Mouse (Mus musculus) liver, embryonic 14.5 days (tissue): ENCODE data around the gene Spata31d1a. TPM values are rescaled to one million over a fixed set of nuclear protein-coding genes. Genes with fewer than 3 reads are reported as not detected.

ENCODE experiments used
- ATAC-seq: fragments of 200-750 bp; cut with Nextera tagmentation; 2 replicates; pipeline ENCODE4 v1.8.0; 2017; ENCODE audit warnings: moderate number of reproducible peaks, mild to moderate bottlenecking, moderate library complexity; ENCODE audit not compliant: insufficient read depth
- DNase-seq, 3 experiments: peaks; one replicate each; pipeline ENCODE4 v3.0.0-alpha.2; 2012 to 2013; ENCODE audit warnings: low read depth in 3 of 3, low spot score in 3 of 3
- H3K27ac ChIP-seq: fragments of 300-500 bp; sonication (generic); 2 replicates; pipeline ENCODE4 v1.5.1; 2014; ENCODE audit warnings: moderate library complexity, mild to moderate bottlenecking, control low read depth, inconsistent platforms
- H3K27me3 ChIP-seq: fragments of 300-500 bp; sonication (generic); 2 replicates; pipeline ENCODE4 v1.6.1; 2014; ENCODE audit warnings: mild to moderate bottlenecking, low read length, moderate library complexity; ENCODE audit not compliant: control insufficient read depth, insufficient read depth
- H3K36me3 ChIP-seq: fragments of 300-500 bp; sonication (generic); replicated peaks from 2 replicates; pipeline ENCODE4 v1.6.1; 2014; ENCODE audit warnings: low read depth; ENCODE audit not compliant: control insufficient read depth, insufficient read depth
- H3K4me1 ChIP-seq, 2 experiments: fragments of 200-500 bp in 1 of 2; fragments of 300-500 bp in 1 of 2; sonication (generic) in 1 of 2; replicated peaks; 2 replicates each; pipeline ENCODE4 v1.6.1; 2012 to 2014; ENCODE audit warnings: antibody characterized with exemption in 1 of 2, inconsistent platforms in 1 of 2, low read length in 1 of 2; ENCODE audit not compliant: control insufficient read depth in 2 of 2, insufficient read depth in 2 of 2
- H3K4me2 ChIP-seq: fragments of 300-500 bp; sonication (generic); 2 replicates; pipeline ENCODE4 v1.6.1; 2014; ENCODE audit warnings: low read depth, mild to moderate bottlenecking, control low read depth, moderate library complexity
- H3K4me3 ChIP-seq, 2 experiments: fragments of 200-500 bp in 1 of 2; fragments of 300-500 bp in 1 of 2; sonication (generic) in 1 of 2; 2 replicates each; pipeline ENCODE4 v1.5.1; 2012 to 2014; ENCODE audit warnings: low read depth in 2 of 2, low read length in 2 of 2, mild to moderate bottlenecking in 2 of 2, control low read depth in 1 of 2, inconsistent platforms in 1 of 2, moderate library complexity in 1 of 2; ENCODE audit not compliant: insufficient read depth in 1 of 2
- H3K9ac ChIP-seq: fragments of 300-500 bp; sonication (generic); replicated peaks from 2 replicates; pipeline ENCODE4 v1.6.1; 2014; ENCODE audit warnings: mild to moderate bottlenecking, control low read depth, moderate library complexity
- H3K9me3 ChIP-seq: fragments of 300-500 bp; sonication (generic); 2 replicates; pipeline ENCODE4 v1.6.1; 2016; ENCODE audit warnings: low read length, mixed read lengths; ENCODE audit not compliant: control insufficient read depth
- CTCF ChIP-seq: IDR thresholded peaks from 2 replicates; pipeline ENCODE4 v1.5.1; 2016; ENCODE audit warnings: antibody characterized with exemption, low read depth, control low read depth
- EP300 ChIP-seq: IDR thresholded peaks from 2 replicates; pipeline ENCODE4 v1.6.1; 2016; ENCODE audit warnings: antibody characterized with exemption, low read depth
- WGBS: fragments of 180-500 bp; shearing (Covaris S2); extraction: QIAGEN DNeasy Blood & Tissue Kit; methylation state at CpG from one replicate; pipeline ENCODE4 v1.1.7; 2014; ENCODE audit not compliant: insufficient replicate concordance; 5-methylcytosine and 5-hydroxymethylcytosine counted together
- polyA plus RNA-seq, 2 experiments: library from polyadenylated mRNA; depleted of rRNA in 1 of 2; stranded (reverse) in 1 of 2; unstranded in 1 of 2; fragments of >200 nt; fragmentation: Nextera tagmentation in 1 of 2; extraction: Ambion mirVana in 1 of 2; gene quantifications; 2 replicates each; pipeline versions ENCODE4 v1.2.1 to v1.2.3; 2012 to 2014

Gene Spata31d1a
- polyA plus RNA-seq, 2 experiments = not detected

DNA sequence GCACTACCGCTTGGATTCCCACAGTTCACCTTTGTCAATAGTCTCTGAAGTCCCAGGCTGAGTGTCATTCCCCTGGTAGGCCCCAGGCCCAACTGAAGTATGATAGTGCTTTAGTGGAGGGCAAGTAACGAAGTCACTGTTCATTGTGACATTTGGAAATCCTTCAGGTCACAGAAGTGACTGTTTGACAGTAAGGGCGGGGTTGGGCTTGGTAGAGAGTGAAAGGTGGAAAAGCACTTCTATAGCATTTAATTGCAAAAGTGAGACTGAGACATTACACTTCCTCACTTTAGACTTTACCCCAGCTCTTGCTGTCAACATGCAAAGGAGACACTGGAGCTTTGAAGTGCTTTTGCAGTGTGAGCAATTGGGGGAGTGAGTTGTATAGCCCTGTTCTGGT, 16.1 kb downstream of the Spata31d1a start, which contains the start of gene 4921517D22Rik:
Gene 4921517D22Rik, minus strand, starts transcription at position 101 of the 400 bp plus-strand sequence.
- no peak within 1 kb of the TSS for H3K27ac ChIP-seq
- ATAC-seq = no peak
- TF ChIP-seq EP300 (no peak), CTCF (no peak)
- WGBS = 61% methylated on average over 3 of the region's 3 CpGs
- H3K4me1 ChIP-seq = 0 out of 4 replicates have a peak, but pooled peaks cover 0 to 2% of the 10 kb centered on the region in 2 experiments
- no peaks in the 10 kb centered on the region for H3K9me3 ChIP-seq
- no peak within 1 kb of the TSS for H3K4me2 ChIP-seq
- DNase-seq = no peak
- no peak within 1 kb of the TSS for H3K4me3 ChIP-seq
- H3K9ac ChIP-seq = no peak within 1 kb of the TSS
- H3K27me3 ChIP-seq = no peaks in the 10 kb centered on the region; the same call in 1 of the 2 replicates
- no peaks in the 10 kb centered on the region for H3K36me3 ChIP-seq

DNA sequence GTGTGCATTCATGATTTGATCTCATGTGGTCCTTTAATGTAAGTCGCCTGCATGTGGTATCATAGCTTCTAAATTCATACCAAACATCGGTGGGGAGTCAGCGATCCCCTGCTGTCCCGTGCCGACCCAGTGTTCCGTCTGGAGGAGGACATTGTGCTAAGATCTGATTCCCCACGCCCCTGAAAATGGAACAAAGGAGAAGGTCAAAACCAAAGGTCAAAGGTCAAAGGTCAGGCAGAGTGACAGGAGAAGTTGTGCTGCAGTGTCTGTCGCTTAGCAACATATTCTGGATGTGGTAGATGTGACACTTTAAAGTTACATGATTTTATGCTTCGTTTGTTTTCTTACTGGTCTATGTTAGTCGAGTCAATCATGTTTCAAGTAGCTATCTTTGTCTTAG, 18.7 kb downstream of the Spata31d1a start:
- no peak overlapping the region for H3K4me3 ChIP-seq
- ATAC-seq (no peak), DNase-seq (no peak)
- TF ChIP-seq EP300 = no peak
- TF ChIP-seq CTCF = no peak
- WGBS = 67% methylated on average over 10 of the region's 10 CpGs
- H3K27me3 ChIP-seq = no peaks in the 10 kb centered on the region; the same call in 1 of the 2 replicates
- H3K4me2 ChIP-seq = no peak overlapping the region
- no peaks in the 10 kb centered on the region for H3K9me3 ChIP-seq
- no peaks in the 10 kb centered on the region for H3K36me3 ChIP-seq
- H3K4me1 ChIP-seq = 0 out of 4 replicates have a peak, but pooled peaks cover 0 to 2% of the 10 kb centered on the region in 2 experiments
- H3K27ac ChIP-seq = no peak overlapping the region
- H3K9ac ChIP-seq = no peak overlapping the region

DNA sequence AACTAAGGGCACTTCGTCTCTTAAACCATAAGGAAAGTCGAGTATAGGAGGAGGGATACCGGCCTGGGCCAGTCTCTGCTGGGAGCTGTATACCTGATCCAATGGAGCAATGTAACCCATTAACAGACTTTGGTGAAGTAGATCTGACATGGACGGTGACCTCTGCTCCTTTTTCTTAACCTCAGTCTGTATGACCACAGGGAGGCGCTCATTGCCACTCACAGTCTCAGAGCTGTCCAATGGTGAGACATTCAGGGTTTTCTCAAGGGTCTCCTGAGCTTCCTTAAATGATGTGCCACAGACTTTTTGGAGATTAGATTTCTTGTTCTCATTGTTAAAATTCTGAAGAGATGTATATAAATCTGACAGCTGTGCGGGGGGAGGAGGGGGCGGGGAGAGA, 19.6 kb downstream of the Spata31d1a start:
- DNase-seq (no peak), ATAC-seq (no peak)
- Histone ChIP-seq H3K9ac (no peak overlapping the region), H3K9me3 (no peaks in the 10 kb centered on the region), H3K36me3 (no peaks in the 10 kb centered on the region), H3K27me3 (no peaks in the 10 kb centered on the region; the same call in 1 of the 2 replicates), H3K27ac (no peak overlapping the region), H3K4me3 (no peak overlapping the region), H3K4me1 (0 out of 4 replicates have a peak, but pooled peaks cover 0 to 2% of the 10 kb centered on the region in 2 experiments), H3K4me2 (no peak overlapping the region)
- TF ChIP-seq EP300 = no peak
- TF ChIP-seq CTCF = no peak
- WGBS = 77% methylated on average over 7 of the region's 7 CpGs

DNA sequence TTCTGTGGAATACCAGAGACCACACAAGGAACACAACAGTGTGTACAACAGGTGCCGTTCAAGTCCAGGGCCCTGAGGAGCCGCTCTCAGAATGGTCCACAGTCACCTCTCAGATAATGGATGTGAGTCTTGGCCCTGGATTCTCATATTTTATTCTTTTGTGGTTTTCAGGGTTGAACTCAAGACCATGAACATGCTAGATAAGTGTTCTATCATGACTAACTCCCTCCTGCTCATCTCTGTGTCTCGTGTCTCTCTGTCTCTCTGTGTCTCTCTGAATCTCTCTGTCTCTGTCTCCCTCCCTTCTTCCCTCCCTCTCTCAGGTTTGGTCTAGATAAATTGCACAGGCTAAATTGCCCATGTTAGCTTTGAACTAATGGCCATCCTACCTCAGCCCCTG, 20.3 kb downstream of the Spata31d1a start:
- DNase-seq (no peak), ATAC-seq (no peak)
- 0 out of 4 replicates have a peak, but pooled peaks cover 0 to 2% of the 10 kb centered on the region in 2 experiments for H3K4me1 ChIP-seq
- H3K36me3 ChIP-seq = no peaks in the 10 kb centered on the region
- H3K27me3 ChIP-seq = no peaks in the 10 kb centered on the region; the same call in 1 of the 2 replicates
- H3K9ac ChIP-seq = no peak overlapping the region
- H3K27ac ChIP-seq = no peak overlapping the region
- no peak overlapping the region for H3K4me3 ChIP-seq
- TF ChIP-seq EP300 (no peak), CTCF (no peak)
- no peak overlapping the region for H3K4me2 ChIP-seq
- WGBS = 51% methylated on average over 3 of the region's 3 CpGs
- no peaks in the 10 kb centered on the region for H3K9me3 ChIP-seq

DNA sequence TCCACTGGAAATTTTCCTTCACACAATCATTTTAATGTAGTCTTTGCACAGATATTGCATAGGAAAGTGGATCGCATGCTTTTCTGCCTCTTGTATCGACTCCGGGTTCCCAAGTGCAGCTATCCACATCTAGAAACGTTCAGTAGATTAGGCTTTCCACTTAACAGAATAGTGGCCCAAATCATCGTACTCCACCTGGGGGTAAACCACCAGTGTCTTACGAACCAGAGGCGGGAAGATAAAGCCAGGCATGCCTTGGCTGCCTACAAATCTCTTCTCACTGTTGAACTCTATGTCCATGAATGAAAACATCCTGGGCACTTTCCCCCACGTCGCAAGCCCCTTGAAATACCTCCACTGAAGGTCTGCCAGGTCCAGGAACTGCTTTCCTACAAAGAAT, 20.8 kb downstream of the Spata31d1a start:
- Histone ChIP-seq H3K4me2 (no peak overlapping the region), H3K4me1 (0 out of 4 replicates have a peak, but pooled peaks cover 0 to 2% of the 10 kb centered on the region in 2 experiments), H3K9ac (no peak overlapping the region), H3K9me3 (no peaks in the 10 kb centered on the region), H3K4me3 (no peak overlapping the region), H3K27me3 (no peaks in the 10 kb centered on the region; the same call in 1 of the 2 replicates), H3K27ac (no peak overlapping the region), H3K36me3 (no peaks in the 10 kb centered on the region)
- 62% methylated on average over 9 of the region's 9 CpGs for WGBS
- DNase-seq (no peak), ATAC-seq (no peak)
- TF ChIP-seq CTCF = no peak
- no peak for TF ChIP-seq EP300
